Mouse (Mus musculus) stomach, postnatal 0 days (tissue): ENCODE data around the gene Nlrp6. TPM values are rescaled to one million over a fixed set of nuclear protein-coding genes. Genes with fewer than 3 reads are reported as not detected.
"Not testable (repeated sequence)": the region's sequence is repeated elsewhere in the genome, so short reads cannot be mapped to it uniquely, and the experiment has no call there.

Experiments
- ATAC-seq: fragments of 200-750 bp; cut with Nextera tagmentation; 2 replicates; pipeline ENCODE4 v1.8.0; 2017; ENCODE audit not compliant: low FRiP score, low TSS enrichment
- DNase-seq: peaks from one replicate; pipeline ENCODE4 v3.0.0-alpha.2; 2016; ENCODE audit warnings: low spot score
- H3K27ac ChIP-seq: fragments of 300-500 bp; sonication (generic); replicated peaks from 2 replicates; pipeline ENCODE4 v1.5.1; 2014; ENCODE audit warnings: mild to moderate bottlenecking, control low read depth
- H3K27me3 ChIP-seq: fragments of 300-500 bp; sonication (generic); 2 replicates; pipeline ENCODE4 v1.6.1; 2014; ENCODE audit warnings: low read length; ENCODE audit not compliant: control insufficient read depth, insufficient read depth
- H3K36me3 ChIP-seq: fragments of 300-500 bp; sonication (generic); 2 replicates; pipeline ENCODE4 v1.6.1; 2014; ENCODE audit warnings: low read length, mixed read lengths; ENCODE audit not compliant: control insufficient read depth, insufficient read depth
- H3K4me1 ChIP-seq: fragments of 300-500 bp; sonication (generic); replicated peaks from 2 replicates; pipeline ENCODE4 v1.6.1; 2014; ENCODE audit warnings: antibody characterized with exemption; ENCODE audit not compliant: control insufficient read depth, insufficient read depth
- H3K4me2 ChIP-seq: fragments of 300-500 bp; sonication (generic); replicated peaks from 2 replicates; pipeline ENCODE4 v1.6.1; 2014; ENCODE audit warnings: low read depth, mild to moderate bottlenecking, control low read depth, moderate library complexity
- H3K4me3 ChIP-seq: fragments of 300-500 bp; sonication (generic); 2 replicates; pipeline ENCODE4 v1.5.1; 2014; ENCODE audit warnings: low read depth, low read length, control low read depth
- H3K9ac ChIP-seq: fragments of 300-500 bp; sonication (generic); 2 replicates; pipeline ENCODE4 v1.6.1; 2014; ENCODE audit warnings: mild to moderate bottlenecking, low read length, control low read depth, mixed read lengths
- H3K9me3 ChIP-seq: fragments of 300-500 bp; sonication (generic); 2 replicates; pipeline ENCODE4 v1.6.1; 2016; ENCODE audit warnings: low read length; ENCODE audit not compliant: control insufficient read depth
- CTCF ChIP-seq: IDR thresholded peaks from 2 replicates; pipeline ENCODE4 v1.5.1; 2016; ENCODE audit warnings: antibody characterized with exemption, low read depth, mild to moderate bottlenecking, moderate library complexity
- EP300 ChIP-seq: optimal IDR thresholded peaks from 2 replicates; pipeline ENCODE3; 2016; ENCODE audit warnings: antibody characterized with exemption
- WGBS: fragments of 180-500 bp; shearing (Covaris S2); extraction: QIAGEN DNeasy Blood & Tissue Kit; methylation state at CpG from one replicate; pipeline ENCODE4 v1.1.7; 2014; 5-methylcytosine and 5-hydroxymethylcytosine counted together
- polyA plus RNA-seq: library from polyadenylated mRNA; unstranded; fragments of >200 nt; fragmentation: Nextera tagmentation; extraction: Ambion mirVana; gene quantifications from 2 replicates; pipeline ENCODE4 v1.2.1, GENCODE M21; 2015

The Nlrp6 gene
- polyA plus RNA-seq, 1 experiment from 2014 or later, result 1.7 TPM

DNA sequence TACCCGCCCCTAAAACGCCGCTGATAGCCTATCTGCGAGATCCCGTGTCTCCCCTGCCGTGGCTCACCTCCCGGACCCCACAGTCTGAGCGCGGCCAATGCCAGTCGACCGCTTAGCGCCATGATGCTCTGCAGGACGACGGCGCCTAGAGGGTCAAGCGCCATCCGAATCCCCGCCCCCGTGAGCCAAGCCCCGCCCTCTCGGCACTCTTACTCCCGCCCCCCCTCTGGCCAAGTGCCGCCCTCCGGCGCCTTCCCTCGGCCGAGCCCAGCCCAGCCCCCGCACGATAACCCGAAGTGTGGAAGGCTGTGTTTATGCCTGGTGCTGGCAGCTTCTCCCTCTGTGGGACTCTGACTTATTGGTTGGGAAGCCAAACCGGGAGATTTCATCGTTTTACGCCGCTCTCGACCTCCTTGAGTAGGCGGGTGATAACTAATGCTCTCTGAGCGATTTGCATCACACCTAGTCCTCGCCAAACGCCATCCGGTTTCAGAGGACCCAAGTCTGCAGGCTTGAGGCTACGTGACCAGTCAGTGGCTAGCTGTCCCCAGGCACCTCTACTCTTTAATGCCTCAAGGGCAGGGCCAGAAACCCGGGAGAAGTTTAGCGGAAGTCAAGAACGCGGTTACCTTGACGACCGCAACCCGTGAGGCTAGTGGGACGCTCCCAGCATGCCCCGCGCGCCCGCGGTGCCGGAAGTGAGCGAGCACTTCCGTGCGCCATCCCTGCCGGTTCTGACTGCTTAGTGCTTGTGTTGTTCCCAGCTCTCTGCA lies 38.8 kb upstream of the Nlrp6 start, which contains the start of the genes Psmd13 and Sirt3:
TSS of gene Psmd13 (plus strand) at position 273 of the 773 bp plus-strand sequence.
TSS of gene Sirt3 (minus strand) at position 614 of the 773 bp plus-strand sequence.
- no peaks in the 10 kb centered on the region for H3K9me3 ChIP-seq
- no peaks in the 10 kb centered on the region for H3K36me3 ChIP-seq
- peak within 1 kb of the TSS; percentile 71 for H3K4me3 ChIP-seq
- H3K9ac ChIP-seq, result peak within 1 kb of the TSS; percentile 72
- TF ChIP-seq EP300 (no peak), CTCF (peak; percentile 13; the same call in 1 of the 2 replicates)
- DNase-seq (peak; percentile 95), ATAC-seq (peak; percentile 97)
- H3K27ac ChIP-seq, result peak within 1 kb of the TSS; percentile 88
- no peaks in the 10 kb centered on the region for H3K4me1 ChIP-seq
- peak within 1 kb of the TSS; percentile 80 for H3K4me2 ChIP-seq
- under 1% methylated on average over 56 of the region's 59 CpGs for WGBS
- H3K27me3 ChIP-seq, result no peaks in the 10 kb centered on the region

DNA sequence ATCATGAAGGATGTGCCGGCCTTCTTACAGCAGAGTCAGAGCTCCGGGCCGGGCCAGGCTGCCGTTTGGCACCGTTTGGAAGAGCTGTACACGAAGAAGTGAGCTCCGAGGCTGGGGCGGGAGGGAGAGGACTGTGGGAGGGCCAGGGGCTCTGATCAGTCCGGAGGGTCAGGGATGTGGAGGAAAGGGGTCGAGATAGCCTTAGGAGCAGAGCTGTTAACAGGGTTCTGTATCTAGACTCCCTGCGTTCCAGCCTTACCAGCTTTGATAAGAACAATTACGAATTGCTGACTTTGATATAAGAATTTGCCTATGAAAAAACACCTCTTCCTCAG lies 38.3 kb upstream of the Nlrp6 start:
- peak overlapping the region; percentile 71 for H3K4me3 ChIP-seq
- no peaks in the 10 kb centered on the region for H3K4me1 ChIP-seq
- H3K36me3 ChIP-seq, result peaks cover 3% of the 10 kb centered on the region; the same call in 1 of the 2 replicates
- peak overlapping the region; percentile 88 for H3K27ac ChIP-seq
- H3K27me3 ChIP-seq, result no peaks in the 10 kb centered on the region
- H3K9ac ChIP-seq, result peak overlapping the region; percentile 72
- TF ChIP-seq EP300 (no peak), CTCF (no peak)
- 0% methylated on average over 12 of the region's 12 CpGs for WGBS
- no peaks in the 10 kb centered on the region for H3K9me3 ChIP-seq
- peak overlapping the region; percentile 80 for H3K4me2 ChIP-seq
- ATAC-seq (no peak; the same call in 1 of the 2 replicates), DNase-seq (no peak)

DNA sequence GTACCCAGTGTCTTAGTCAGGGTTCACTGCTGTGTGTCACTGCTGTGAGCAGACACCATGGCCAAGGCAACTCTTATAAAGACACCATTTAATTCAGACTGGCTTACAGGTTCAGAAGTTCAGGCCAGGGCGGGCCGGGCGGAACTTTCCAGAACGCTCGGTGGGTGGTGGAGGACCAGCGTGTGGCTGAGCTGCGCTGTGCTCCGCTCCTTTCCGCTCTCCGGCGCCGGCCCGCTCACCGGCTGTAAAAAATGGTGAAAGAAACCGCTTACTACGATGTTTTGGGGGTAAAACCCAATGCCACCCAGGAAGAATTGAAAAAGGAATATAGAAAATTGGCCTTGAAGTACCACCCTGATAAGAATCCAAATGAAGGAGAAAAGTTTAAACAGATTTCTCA lies 30.1 kb upstream of the Nlrp6 start:
- H3K4me1 ChIP-seq, H3K27ac ChIP-seq, H3K4me2 ChIP-seq, H3K9ac ChIP-seq, DNase-seq, H3K27me3 ChIP-seq, ATAC-seq, H3K9me3 ChIP-seq, H3K4me3 ChIP-seq: not testable (repeated sequence)
- 96% methylated on average over 16 of the region's 16 CpGs for WGBS
- peaks cover 25% of the 10 kb centered on the region for H3K36me3 ChIP-seq

DNA sequence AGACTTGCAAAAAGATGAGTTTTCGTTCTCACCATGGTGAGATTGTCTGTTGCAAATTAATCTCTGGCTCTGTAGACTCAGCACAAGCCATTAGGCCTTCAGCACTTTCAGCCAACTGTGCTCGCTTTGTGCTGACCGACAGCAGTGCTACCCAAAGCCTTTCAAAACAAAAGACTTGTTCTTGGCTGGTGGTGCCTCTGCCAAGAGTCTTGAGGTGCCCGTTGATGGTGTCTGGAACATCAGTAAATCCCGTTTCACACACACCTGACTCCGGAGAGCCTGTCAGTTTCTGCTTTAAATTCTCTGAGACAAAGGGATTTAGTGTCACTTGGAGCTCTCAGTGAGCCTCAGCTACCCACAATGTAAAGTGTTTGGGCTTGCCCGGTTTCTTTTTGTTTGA lies 26.7 kb upstream of the Nlrp6 start:
- Histone ChIP-seq H3K4me2 (no peak overlapping the region), H3K9me3 (no peaks in the 10 kb centered on the region), H3K9ac (no peak overlapping the region), H3K27me3 (no peaks in the 10 kb centered on the region), H3K36me3 (peaks cover 30% of the 10 kb centered on the region), H3K27ac (no peak overlapping the region), H3K4me1 (no peaks in the 10 kb centered on the region), H3K4me3 (no peak overlapping the region)
- 93% methylated on average over 7 of the region's 7 CpGs for WGBS
- DNase-seq, result no peak
- no peak for ATAC-seq
- TF ChIP-seq CTCF (no peak), EP300 (no peak)

DNA sequence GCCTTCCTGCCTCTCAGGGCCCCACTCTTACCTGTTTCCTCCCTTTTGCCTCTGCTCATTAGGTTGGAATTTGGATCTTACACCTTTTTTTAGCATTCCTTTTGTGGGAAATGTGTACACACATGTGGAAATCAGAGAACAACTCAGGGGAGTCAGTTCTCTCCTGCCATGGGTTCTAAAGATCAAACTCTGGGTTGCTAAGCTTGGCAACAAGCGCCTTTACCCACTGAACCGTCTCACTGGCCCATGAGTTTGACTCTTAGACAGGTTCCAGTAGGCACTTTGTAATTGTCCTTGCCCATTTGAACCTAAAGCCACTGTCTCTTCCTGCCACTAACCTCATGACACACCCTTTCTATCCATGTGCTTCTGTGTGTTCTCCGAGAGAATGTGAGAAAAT lies 26.1 kb upstream of the Nlrp6 start:
- no peaks in the 10 kb centered on the region for H3K4me1 ChIP-seq
- H3K36me3 ChIP-seq, result peaks cover 29% of the 10 kb centered on the region
- ATAC-seq, result no peak
- no peaks in the 10 kb centered on the region for H3K27me3 ChIP-seq
- TF ChIP-seq CTCF (no peak), EP300 (no peak)
- H3K4me3 ChIP-seq, result no peak overlapping the region
- H3K9me3 ChIP-seq, result no peaks in the 10 kb centered on the region
- WGBS, result 89% methylated on average over 3 of the region's 3 CpGs
- H3K9ac ChIP-seq, result no peak overlapping the region
- H3K27ac ChIP-seq, result no peak overlapping the region
- no peak overlapping the region for H3K4me2 ChIP-seq
- no peak for DNase-seq

DNA sequence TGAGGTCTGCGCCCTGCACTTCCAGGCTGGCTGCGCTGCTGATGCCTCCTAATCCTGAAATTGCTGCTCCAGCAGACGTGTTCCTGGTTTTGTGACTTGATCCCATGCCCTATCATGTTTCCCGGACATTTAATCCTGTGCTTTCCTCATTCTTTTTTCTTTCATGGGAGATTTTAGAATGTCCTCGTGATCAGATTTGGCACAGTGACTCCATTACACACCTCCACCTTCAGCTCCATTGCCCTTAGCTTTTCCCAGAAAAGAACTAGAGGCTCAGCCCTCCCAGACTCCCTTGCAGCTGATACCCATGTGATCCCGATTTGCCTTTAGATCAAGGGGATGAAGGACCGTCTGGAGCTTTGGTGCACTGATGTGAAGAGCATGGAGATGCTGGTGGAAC lies 22.8 kb upstream of the Nlrp6 start:
- Histone ChIP-seq H3K9ac (no peak overlapping the region), H3K4me2 (no peak overlapping the region), H3K4me1 (no peaks in the 10 kb centered on the region), H3K9me3 (no peaks in the 10 kb centered on the region), H3K27ac (no peak overlapping the region), H3K36me3 (peaks cover 19% of the 10 kb centered on the region), H3K4me3 (no peak overlapping the region), H3K27me3 (no peaks in the 10 kb centered on the region)
- no peak for ATAC-seq
- DNase-seq, result no peak
- TF ChIP-seq CTCF, result no peak
- TF ChIP-seq EP300, result no peak
- WGBS, result 86% methylated on average over 7 of the region's 7 CpGs
